Mouse (Mus musculus) adrenal gland, postnatal 4 days (tissue): ENCODE results near the gene Ndufs1. TPM values are rescaled to one million over a fixed set of nuclear protein-coding genes. Genes with fewer than 3 reads are reported as not detected.
A peak's percentile ranks its signal among the peaks of the same experiment; 100 is the strongest.

Experiments used
- DNase-seq, 2 experiments: peaks; one replicate each; pipeline ENCODE4 v3.0.0; 2021 to 2022; ENCODE audit warnings: low spot score in 2 of 2, mixed read lengths in 2 of 2
- microRNA-seq: library from miRNA; unstranded; fragments of <30 nt; microRNA quantifications from one replicate; pipeline ENCODE4 v1.2.0, GENCODE M21; 2021
- total RNA-seq, 2 experiments: library from RNA; stranded (reverse); gene quantifications; 2 replicates each; pipeline ENCODE4 v1.2.3; 2021

The Ndufs1 gene
- total RNA-seq, 2 experiments from 2014 or later = 207 to 213 TPM

- DNase-seq = no peak
Observed at GRCm38 (mm10) chr1:63120382-63120781, 56.3 kb downstream of the Ndufs1 start.

- DNase-seq = no peak
Observed at GRCm38 (mm10) chr1:63119675-63120074, 57.0 kb downstream of the Ndufs1 start.

- DNase-seq = no peak
Observed at GRCm38 (mm10) chr1:63115540-63115939, 61.1 kb downstream of the Ndufs1 start.

GRCm38 (mm10) chr1:63115096-63115495 is 61.5 kb downstream of the Ndufs1 start:
- DNase-seq = no peak

- DNase-seq = peak; percentile 57
Observed at GRCm38 (mm10) chr1:63114136-63114781, 62.4 kb downstream of the Ndufs1 start, which contains the start of gene Ino80d. Ino80d (minus strand) TSS chr1:63114667.

GRCm38 (mm10) chr1:63113274-63114135 is 63.1 kb downstream of the Ndufs1 start:
- DNase-seq = peak; percentile 39 to 40

GRCm38 (mm10) chr1:63112865-63113261 is 63.8 kb downstream of the Ndufs1 start:
- DNase-seq = peak in 1 of 2 experiments; percentile 25

- DNase-seq = no peak
Observed at GRCm38 (mm10) chr1:63112151-63112864, 64.3 kb downstream of the Ndufs1 start.

GRCm38 (mm10) chr1:63110536-63111285 is 65.9 kb downstream of the Ndufs1 start:
- DNase-seq = no peak

GRCm38 (mm10) chr1:63107614-63108327 is 68.9 kb downstream of the Ndufs1 start:
- no peak for DNase-seq

GRCm38 (mm10) chr1:63102758-63103451 is 73.7 kb downstream of the Ndufs1 start:
- DNase-seq = no peak

GRCm38 (mm10) chr1:63100196-63100595 is 76.4 kb downstream of the Ndufs1 start:
- no peak for DNase-seq

- DNase-seq = no peak
Observed at GRCm38 (mm10) chr1:63098831-63099230, 77.8 kb downstream of the Ndufs1 start.

GRCm38 (mm10) chr1:63096071-63096470 is 80.6 kb downstream of the Ndufs1 start:
- no peak for DNase-seq

Small RNAs within 50 kb of the gene (microRNA-seq; reads per million reads assigned to microRNA genes)
- gene Gm24557 (not detected), gene Gm27512 (not detected)

Other genes starting within 250 kb of the Ndufs1 start
- 10 to 100 TPM; 37.4 to 40.0 TPM for gene Ino80d, start 62.2 kb downstream of the Ndufs1 start, total RNA-seq
- 100 to 1,000 TPM; 864 to 879 TPM for gene Eef1b2, start within 50 bp of the Ndufs1 start, total RNA-seq
- gene Gpr1, start 37.7 kb upstream of the Ndufs1 start, total RNA-seq = under 1 TPM; 0.20 to 0.53 TPM
- gene Zdbf2, start 96.4 kb upstream of the Ndufs1 start, total RNA-seq = 10 to 100 TPM; 17.7 to 21.8 TPM